Comparison of ENCODE assay signal across 10 mouse cellular contexts in the genomic region with DNA sequence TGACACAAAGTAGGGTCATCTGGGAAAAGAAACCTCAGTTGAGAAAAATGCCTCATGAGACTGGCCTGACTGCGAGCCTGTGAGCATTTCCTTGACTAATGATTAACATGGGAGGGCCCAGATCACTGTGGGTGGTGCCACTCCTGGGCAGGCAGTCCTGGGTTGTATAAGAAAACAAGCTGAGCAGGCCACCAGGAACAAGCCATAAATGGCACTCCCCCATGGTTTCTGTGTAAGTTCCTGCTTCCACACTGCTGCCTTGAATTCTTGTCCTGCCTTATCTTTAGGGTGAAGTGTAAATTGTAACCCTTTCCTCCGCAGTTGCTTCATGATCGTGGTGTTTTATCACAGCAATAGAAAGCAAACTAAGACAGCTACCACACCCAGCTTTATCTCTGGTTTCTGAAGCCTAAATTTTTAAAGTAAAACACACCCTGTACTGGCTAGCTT. TPM values are rescaled to one million over a fixed set of nuclear protein-coding genes. Genes with fewer than 3 reads are reported as not detected.
DNase-seq lines count a peak whose midpoint lies in the region; ATAC-seq and TF ChIP-seq lines count a peak whose summit lies in the region.
"Had no signal": no experiment of that assay in that cellular context is flagged by ENCODE, and none has a peak within 500 bp of the region (broad histone marks: within the 10 kb centered on the region; RNA-seq: fewer than 3 reads in every experiment).

No protein-coding gene starts in this region.

- H3K4me2 ChIP-seq in embryonic facial prominence, embryonic 14.5 days (ENCODE audit: low read depth, low read length) = no peak overlapping the region
- H3K4me2 ChIP-seq: hindbrain, embryonic 12.5 days had no signal

- TF ChIP-seq POLR2A in liver, adult 2 months (IDR thresholded peaks at IDR 0.05; ENCODE audit: extremely low read depth, insufficient read depth, low read length) = no peak
- TF ChIP-seq POLR2A in spleen, adult 2 months (IDR thresholded peaks at IDR 0.05; ENCODE audit: low read depth, low read length) = no peak

- ATAC-seq in embryonic facial prominence, embryonic 14.5 days (ENCODE audit: low read depth) = no peak

- no peaks in the 10 kb centered on the region for H3K9me3 ChIP-seq in embryonic facial prominence, embryonic 14.5 days (ENCODE audit: control insufficient read depth, low read length)
- H3K9me3 ChIP-seq in embryonic facial prominence, embryonic 10.5 days = no peaks in the 10 kb centered on the region
- peaks cover 3% of the 10 kb centered on the region; the same call in 1 of the 2 replicates for H3K9me3 ChIP-seq in erythroblast, embryonic 14.5 days (ENCODE audit: control insufficient read depth, low read length)
- H3K9me3 ChIP-seq: hindbrain, embryonic 12.5 days had no signal

- no peak overlapping the region for H3K27ac ChIP-seq in embryonic facial prominence, embryonic 14.5 days (replicated peaks; ENCODE audit: low read depth, low read length)
- H3K27ac ChIP-seq in embryonic facial prominence, embryonic 10.5 days (replicated peaks) = no peak overlapping the region
- H3K27ac ChIP-seq in liver, adult 2 months (replicated peaks; ENCODE audit: insufficient read depth, low read depth, low read length) = peak overlapping the region; percentile 64
- H3K27ac ChIP-seq in spleen, adult 2 months (ENCODE audit: insufficient read depth, low read length) = peak overlapping the region; percentile 38; the same call in 1 of the 2 replicates
- H3K27ac ChIP-seq: hindbrain, embryonic 12.5 days had no signal

- H3K4me3 ChIP-seq in embryonic facial prominence, embryonic 14.5 days (ENCODE audit: low read depth, low read length) = no peak overlapping the region
- no peak overlapping the region for H3K4me3 ChIP-seq in embryonic facial prominence, embryonic 10.5 days
- peak overlapping the region; percentile 52 for H3K4me3 ChIP-seq in erythroblast, embryonic 14.5 days (replicated peaks)
- no peak overlapping the region for H3K4me3 ChIP-seq in liver, adult 2 months (ENCODE audit: insufficient read depth, low read depth, low read length)
- H3K4me3 ChIP-seq in spleen, adult 2 months (ENCODE audit: extremely low read depth, insufficient read depth, insufficient read length) = no peak overlapping the region
- H3K4me3 ChIP-seq: hindbrain, embryonic 12.5 days had no signal

- no peak overlapping the region for H3K9ac ChIP-seq in embryonic facial prominence, embryonic 14.5 days (ENCODE audit: low read depth, low read length)
- H3K9ac ChIP-seq in liver, adult 2 months (ENCODE audit: low read depth, low read length) = no peak overlapping the region; the same call in 1 of the 2 replicates
- H3K9ac ChIP-seq: hindbrain, embryonic 12.5 days had no signal

- DNase-seq in embryonic facial prominence, embryonic 14.5 days (ENCODE audit: low spot score) = peak; percentile 9
- no peak for DNase-seq in embryonic facial prominence, embryonic 10.5 days (ENCODE audit: low spot score)
- DNase-seq in liver, adult 2 months (ENCODE audit: extremely low read depth, low read depth, low spot score) = peak; percentile 87
- no peak for DNase-seq in spleen, adult 2 months (ENCODE audit: low read depth in 1 of 2, low spot score in 2 of 2)
- no peak for DNase-seq in layer of hippocampus, postnatal 14 days (ENCODE audit: low spot score in 2 of 2)
- no peak for DNase-seq in cerebellum, postnatal 4 days (ENCODE audit: low spot score in 2 of 2)
- no peak for DNase-seq in gastrocnemius, adult 8-10 months (ENCODE audit: low spot score in 2 of 2)
- DNase-seq: right cerebral cortex, adult 18-20 months had no signal

- 56% methylated on average over 3 of the region's 3 CpGs for whole genome bisulfite sequencing in embryonic facial prominence, embryonic 14.5 days
- 65% methylated on average over 3 of the region's 3 CpGs for WGBS in embryonic facial prominence, embryonic 10.5 days
- 9% methylated on average over 3 of the region's 3 CpGs for WGBS in liver, adult 2 months
- 74% methylated on average over 3 of the region's 3 CpGs for WGBS in spleen, adult 2 months

- no peak for TF ChIP-seq CTCF in liver, adult 2 months (IDR thresholded peaks at IDR 0.05; ENCODE audit: low read depth, low read length)
- TF ChIP-seq CTCF in spleen, adult 2 months (IDR thresholded peaks at IDR 0.05; ENCODE audit: extremely low read depth, insufficient read depth, insufficient read length, insufficient replicate concordance) = no peak

- H3K4me1 ChIP-seq in embryonic facial prominence, embryonic 14.5 days (ENCODE audit: control insufficient read depth, insufficient read depth, low read length) = peaks cover 3% of the 10 kb centered on the region; the same call in 1 of the 2 replicates
- peaks cover 12% of the 10 kb centered on the region for H3K4me1 ChIP-seq in embryonic facial prominence, embryonic 10.5 days
- H3K4me1 ChIP-seq in erythroblast, embryonic 14.5 days (ENCODE audit: control insufficient read depth) = peaks cover 76% of the 10 kb centered on the region
- H3K4me1 ChIP-seq in liver, adult 2 months (ENCODE audit: control insufficient read depth, insufficient read depth, low read length) = peaks cover 5% of the 10 kb centered on the region
- peaks cover 8% of the 10 kb centered on the region for H3K4me1 ChIP-seq in spleen, adult 2 months (ENCODE audit: control insufficient read depth, insufficient read depth, insufficient read length)

- H3K79me2 ChIP-seq in liver, adult 2 months (ENCODE audit: control insufficient read depth, insufficient read depth, low read length) = no peaks in the 10 kb centered on the region

- H3K27me3 ChIP-seq in embryonic facial prominence, embryonic 14.5 days (replicated peaks; ENCODE audit: control insufficient read depth, insufficient read depth, low read length) = no peaks in the 10 kb centered on the region
- H3K27me3 ChIP-seq in embryonic facial prominence, embryonic 10.5 days (replicated peaks; ENCODE audit: low read depth, poor library complexity, severe bottlenecking) = peaks cover 5% of the 10 kb centered on the region; the same call in 1 of the 2 replicates
- peaks cover 3% of the 10 kb centered on the region for H3K27me3 ChIP-seq in erythroblast, embryonic 14.5 days (ENCODE audit: control insufficient read depth)
- H3K27me3 ChIP-seq in liver, adult 2 months (ENCODE audit: control insufficient read depth, insufficient read depth, low read length) = no peaks in the 10 kb centered on the region
- peaks cover 4% of the 10 kb centered on the region; the same call in 1 of the 2 replicates for H3K27me3 ChIP-seq in spleen, adult 2 months (ENCODE audit: control insufficient read depth, insufficient read depth, low read length)

- no peaks in the 10 kb centered on the region for H3K36me3 ChIP-seq in embryonic facial prominence, embryonic 14.5 days (ENCODE audit: control insufficient read depth, insufficient read depth, low read length)
- H3K36me3 ChIP-seq in embryonic facial prominence, embryonic 10.5 days (replicated peaks) = no peaks in the 10 kb centered on the region
- H3K36me3 ChIP-seq in erythroblast, embryonic 14.5 days (ENCODE audit: control insufficient read depth) = peaks cover 4% of the 10 kb centered on the region
- no peaks in the 10 kb centered on the region for H3K36me3 ChIP-seq in liver, adult 2 months (ENCODE audit: control insufficient read depth, insufficient read depth, low read length)
- no peaks in the 10 kb centered on the region for H3K36me3 ChIP-seq in spleen, adult 2 months (ENCODE audit: control insufficient read depth, insufficient read depth, low read length)
- H3K36me3 ChIP-seq: hindbrain, embryonic 12.5 days had no signal

RNA-seq across cellular contexts. Expression of a gene that starts 4.5 kb away (rescaled TPM):
- polyA plus RNA-seq in embryonic facial prominence, embryonic 14.5 days (2014; fragmentation: Nextera tagmentation; extraction: Ambion mirVana) = 9.9 and 10.7 TPM in 2 replicates
- polyA plus RNA-seq in embryonic facial prominence, embryonic 10.5 days (2016; fragmentation: Nextera tagmentation; extraction: Ambion mirVana) = 3.2 and 4.0 TPM in 2 replicates
- 1.9 and 2.0 TPM in 2 replicates for polyA plus RNA-seq in erythroblast, embryonic 14.5 days (2012)
- 5.2 and 6.8 TPM in 2 replicates for total RNA-seq in liver, adult 2 months (2014; rRNA removed)
- polyA plus RNA-seq in liver, adult 2 months (2012; rRNA removed) = 6.8 and 7.8 TPM in 2 replicates
- 6.2 and 7.1 TPM in 2 replicates for polyA plus RNA-seq in spleen, adult 2 months (2012; rRNA removed)
- 1 to 10 TPM; 4.7 to 5.0 TPM for total RNA-seq in layer of hippocampus, postnatal 14 days (2021)
- total RNA-seq in gastrocnemius, adult 8-10 months (2022) = 1 to 10 TPM; 2.3 to 3.6 (median 3.2) TPM

RNA-seq across cellular contexts. Expression of a gene that starts 25.7 kb away (rescaled TPM):
- polyA plus RNA-seq in embryonic facial prominence, embryonic 14.5 days (2014; fragmentation: Nextera tagmentation; extraction: Ambion mirVana) = 60.4 and 61.3 TPM in 2 replicates
- polyA plus RNA-seq in embryonic facial prominence, embryonic 10.5 days (2016; fragmentation: Nextera tagmentation; extraction: Ambion mirVana) = 120 and 125 TPM in 2 replicates
- polyA plus RNA-seq in erythroblast, embryonic 14.5 days (2012) = not detected in 2 replicates
- 17.9 and 19.9 TPM in 2 replicates for total RNA-seq in liver, adult 2 months (2014; rRNA removed)
- polyA plus RNA-seq in liver, adult 2 months (2012; rRNA removed) = 18.3 and 29.7 TPM in 2 replicates
- 9.6 and 11.4 TPM in 2 replicates for polyA plus RNA-seq in spleen, adult 2 months (2012; rRNA removed)
- 10 to 100 TPM in 1 of 2 experiments, 1 to 10 TPM in 1; 7.3 to 10.7 TPM for total RNA-seq in layer of hippocampus, postnatal 14 days (2021)
- 1 to 10 TPM in 1 of 4 experiments, under 1 TPM in 3; 0.24 to 1.4 (median 0.77) TPM for total RNA-seq in gastrocnemius, adult 8-10 months (2022)

Comparison
In these comparisons a context has a peak if more than half of its experiments do, and no peak if none do; other contexts are left out.
1. DNase-seq: peak in embryonic facial prominence, embryonic 14.5 days (single experiment) and liver, adult 2 months (single experiment); none in embryonic facial prominence, embryonic 10.5 days (single experiment), spleen, adult 2 months (0 of 2), layer of hippocampus, postnatal 14 days (0 of 2), cerebellum, postnatal 4 days (0 of 2) and gastrocnemius, adult 8-10 months (0 of 2).
2. H3K27ac ChIP-seq: peak in liver, adult 2 months (single experiment) and spleen, adult 2 months (single experiment); none in embryonic facial prominence, embryonic 14.5 days (single experiment) and embryonic facial prominence, embryonic 10.5 days (single experiment).
3. RNA of a gene that starts 25.7 kb away (polyA plus RNA-seq): 120 to 125 TPM in embryonic facial prominence, embryonic 10.5 days, 60.4 to 61.3 TPM in embryonic facial prominence, embryonic 14.5 days, 18.3 to 29.7 TPM in liver, adult 2 months and 9.6 to 11.4 TPM in spleen, adult 2 months; not detected in erythroblast, embryonic 14.5 days; every median in the first group is over 10 times any median in the second.